Mouse (Mus musculus) kidney, adult 2 months (tissue): ENCODE measurements around the gene Dcps.

Source experiments
- CTCF ChIP-seq: fragments of 200-500 bp; conservative IDR thresholded peaks from 2 replicates; pipeline ENCODE4 v1.5.1; 2011; ENCODE audit warnings: low read depth, mild to moderate bottlenecking, control low read depth, low read length, moderate library complexity, mixed read lengths; ENCODE audit not compliant: insufficient read depth, insufficient read length
- POLR2A ChIP-seq: fragments of 200-500 bp; IDR thresholded peaks from one replicate; pipeline ENCODE4 v1.6.1; 2011; ENCODE audit warnings: low read depth, low read length, control low read depth

- no peak for TF ChIP-seq CTCF
- no peak for TF ChIP-seq POLR2A
Observed at GRCm38 (mm10) chr9:35200529-35201060, 24.7 kb upstream of the Dcps start.
